Mouse (Mus musculus) cerebellum, adult 9-11 months (tissue): ENCODE measurements around the gene Krtap5-1.
"Not testable (repeated sequence)": the region's sequence is repeated elsewhere in the genome, so short reads cannot be mapped to it uniquely, and the experiment has no call there.

ENCODE experiments used
- DNase-seq: peaks from one replicate; pipeline ENCODE4 v3.0.0; 2022

The Krtap5-1 gene

DNA sequence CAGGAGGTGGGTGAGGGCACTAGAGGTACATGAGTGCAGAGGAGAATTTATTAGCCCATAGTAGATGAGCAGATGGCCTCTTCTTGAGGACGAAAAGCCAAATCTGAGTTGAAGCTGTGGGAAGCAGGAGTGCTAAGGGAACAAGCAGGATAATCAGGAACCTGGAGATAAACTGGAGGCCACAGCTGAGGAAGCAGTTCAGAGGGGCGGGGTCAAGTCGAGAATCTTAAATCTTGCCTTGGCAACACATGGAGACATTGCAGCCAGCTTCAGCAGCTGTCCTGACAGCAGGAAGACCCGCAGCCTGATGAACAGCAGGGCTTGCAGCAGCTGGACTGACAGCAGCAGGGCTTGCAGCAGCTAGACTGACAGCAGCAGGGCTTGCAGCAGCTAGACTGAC lies 810 bp downstream of the Krtap5-1 start:
- not testable (repeated sequence) for DNase-seq

DNA sequence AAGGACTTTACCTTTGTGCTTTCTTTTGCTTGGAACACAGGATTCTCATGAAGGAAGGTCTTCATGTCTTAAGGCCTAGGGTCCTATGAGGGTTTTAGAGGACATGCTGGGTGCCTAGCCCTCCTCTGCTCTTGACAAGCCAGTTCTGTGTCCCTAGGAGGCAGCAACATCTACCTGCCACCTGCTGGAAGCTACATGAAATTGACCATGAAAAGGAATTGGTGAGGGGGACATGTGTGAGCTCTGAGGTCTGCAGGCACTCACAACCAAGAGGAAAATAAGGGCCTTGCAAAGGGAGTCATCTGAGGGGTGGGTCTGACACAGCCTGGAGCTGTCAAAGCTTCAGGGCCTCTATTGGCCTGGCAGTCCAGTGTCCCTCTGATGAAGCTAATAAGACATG lies 1.5 kb downstream of the Krtap5-1 start:
- no peak for DNase-seq

DNA sequence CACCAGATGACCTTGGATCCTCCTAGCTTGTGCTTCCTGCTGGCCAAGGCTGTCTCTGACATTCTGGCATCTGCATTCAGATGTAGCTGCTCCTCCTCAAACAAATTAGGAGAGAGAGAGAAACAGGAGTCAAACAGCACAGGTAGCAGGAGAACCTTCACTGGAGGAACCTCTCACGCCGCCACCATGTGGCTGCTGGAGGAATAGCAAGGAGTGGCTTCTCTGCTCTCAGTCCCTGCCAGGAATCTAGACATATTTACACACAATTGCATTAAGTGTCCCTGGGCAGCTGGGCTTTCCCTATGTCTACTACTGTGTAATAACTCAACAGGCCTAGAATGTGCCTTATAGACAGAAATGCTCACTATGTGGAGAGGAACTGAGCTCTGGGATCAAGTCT lies 3.1 kb downstream of the Krtap5-1 start:
- not testable (repeated sequence) for DNase-seq

DNA sequence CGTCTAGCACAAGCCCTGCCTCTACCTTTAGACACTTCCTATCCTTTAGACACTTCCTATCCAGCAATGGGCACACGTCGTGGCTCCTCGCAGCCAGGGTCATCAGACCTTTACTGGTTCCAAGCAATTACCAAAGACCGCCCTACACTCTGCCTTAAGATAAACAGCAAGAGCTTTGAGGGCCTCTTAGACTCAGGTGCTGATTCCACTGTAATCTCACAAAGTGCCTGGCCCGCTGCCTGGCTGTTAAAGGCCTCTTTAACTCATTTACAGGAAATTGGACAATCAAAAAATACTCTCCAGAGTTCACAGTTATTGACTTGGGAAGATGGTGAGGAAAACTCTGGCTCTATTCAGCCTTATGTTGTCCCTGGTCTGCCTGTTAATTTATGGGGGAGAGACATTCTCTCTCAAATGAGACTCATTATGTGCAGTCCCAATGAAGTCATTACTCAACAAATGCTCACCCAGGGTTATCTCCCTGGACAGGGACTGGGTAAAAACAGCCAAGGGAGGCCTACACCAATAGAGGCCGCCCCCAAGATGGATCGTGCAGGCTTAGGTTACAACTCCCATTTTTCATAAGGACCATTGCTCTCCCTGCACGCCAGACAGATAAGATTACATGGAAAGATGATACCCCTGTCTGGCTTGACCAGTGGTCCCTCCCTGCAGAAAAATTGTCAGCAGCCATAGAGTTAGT lies 10.9 kb downstream of the Krtap5-1 start:
- peak; percentile 8 for DNase-seq

DNA sequence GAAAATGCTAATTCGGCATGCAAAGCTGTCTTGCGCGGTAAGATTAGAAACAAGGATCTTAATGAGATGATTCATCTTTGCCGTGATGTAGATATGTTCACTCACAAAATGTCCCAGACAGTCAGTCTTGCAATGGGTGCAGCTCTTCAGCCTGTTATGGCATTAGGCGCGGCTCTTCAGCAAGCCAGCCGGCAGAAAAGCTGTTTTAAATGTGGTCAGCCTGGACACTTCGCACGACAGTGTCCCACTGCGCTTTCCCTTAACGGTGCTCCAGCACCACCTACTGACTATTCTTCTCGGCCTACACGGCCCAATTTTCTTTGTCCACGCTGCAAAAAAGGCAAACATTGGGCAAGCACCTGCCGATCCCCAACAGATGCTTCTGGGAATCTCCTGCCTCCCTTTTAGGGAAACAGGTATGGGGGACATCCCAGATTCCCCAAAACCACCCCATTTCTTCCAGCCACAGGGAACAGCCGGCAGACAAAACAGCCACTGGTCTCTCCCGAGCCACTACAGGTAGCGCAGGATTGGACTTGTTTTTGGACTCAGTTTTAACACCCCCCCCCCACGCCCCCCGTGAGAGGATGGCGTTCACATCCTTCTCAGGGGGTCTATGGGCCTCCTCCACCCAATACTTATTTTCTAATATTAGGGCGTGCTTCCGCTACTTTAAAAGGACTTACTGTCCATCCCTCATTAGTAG lies 11.6 kb downstream of the Krtap5-1 start:
- peak; percentile 55 for DNase-seq

DNA sequence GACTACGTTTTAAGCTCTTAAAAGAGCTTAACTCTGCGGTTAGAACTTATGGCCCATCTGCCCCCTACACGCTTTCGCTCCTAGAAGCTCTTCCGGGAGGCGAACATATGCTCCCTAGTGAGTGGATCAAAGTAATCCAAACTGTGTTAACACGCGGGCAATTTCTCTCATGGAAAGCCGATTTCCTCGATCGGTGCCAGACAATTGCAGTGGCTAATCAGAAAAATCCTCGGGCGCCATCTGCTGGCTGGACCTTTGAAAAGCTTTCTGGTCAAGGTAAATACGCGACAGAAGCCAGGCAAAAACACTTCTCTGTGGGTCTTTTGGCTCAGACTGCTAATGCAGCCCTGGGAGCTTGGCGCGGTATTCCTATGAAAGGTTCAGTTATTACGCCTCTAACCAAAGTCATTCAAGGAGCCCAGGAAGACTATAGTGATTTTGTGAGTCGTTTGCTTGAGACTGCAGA lies 12.3 kb downstream of the Krtap5-1 start:
- peak; percentile 89 for DNase-seq

DNA sequence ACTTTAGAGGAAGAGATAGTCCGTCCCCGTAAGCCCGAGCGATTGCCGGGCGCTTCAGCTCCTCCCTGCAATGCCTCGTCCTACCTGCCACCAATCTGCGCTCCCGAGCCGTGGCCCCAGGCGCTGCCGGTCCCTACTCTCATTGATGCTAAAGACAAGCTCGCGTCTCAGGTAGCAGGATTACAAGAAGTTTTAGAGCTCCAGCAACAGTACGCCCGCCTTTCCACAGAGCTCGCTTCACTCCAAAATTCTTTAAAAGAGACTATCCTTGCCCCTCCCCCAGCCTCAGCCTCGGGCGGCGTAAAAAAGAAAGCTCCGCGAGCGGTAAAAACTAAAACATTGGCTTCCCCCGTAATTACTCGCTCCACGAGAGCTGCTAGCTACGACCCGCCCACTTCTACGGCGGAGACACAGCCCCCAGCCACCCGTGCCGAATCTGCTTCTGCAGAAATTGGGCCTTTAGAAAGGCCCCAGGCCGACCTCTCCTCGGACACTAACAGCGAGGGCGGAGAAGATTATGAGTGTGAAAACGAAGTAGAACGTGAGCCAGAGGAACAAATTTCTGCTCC lies 12.8 kb downstream of the Krtap5-1 start:
- DNase-seq, result peak; percentile 47

DNA sequence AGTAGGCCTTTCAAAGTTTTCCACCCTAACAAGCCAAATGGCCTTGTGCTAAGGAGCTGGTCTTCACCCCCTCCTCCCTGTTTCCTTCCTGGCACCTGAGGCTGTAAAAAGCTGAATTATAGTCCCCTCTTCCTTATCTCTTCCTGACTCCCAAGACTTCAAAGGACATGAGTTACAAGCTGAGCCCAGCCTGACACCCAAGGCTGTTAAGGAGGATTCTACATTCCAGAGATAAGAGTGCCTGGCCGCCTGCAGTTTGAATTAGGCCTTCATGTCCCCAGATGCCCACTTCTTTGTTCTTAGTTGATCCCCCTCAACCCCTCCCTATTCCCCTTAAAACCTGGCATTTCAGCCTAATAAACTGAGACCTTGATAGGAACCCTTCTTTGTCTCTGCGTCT lies 14.1 kb downstream of the Krtap5-1 start:
- DNase-seq, result not testable (repeated sequence)

DNA sequence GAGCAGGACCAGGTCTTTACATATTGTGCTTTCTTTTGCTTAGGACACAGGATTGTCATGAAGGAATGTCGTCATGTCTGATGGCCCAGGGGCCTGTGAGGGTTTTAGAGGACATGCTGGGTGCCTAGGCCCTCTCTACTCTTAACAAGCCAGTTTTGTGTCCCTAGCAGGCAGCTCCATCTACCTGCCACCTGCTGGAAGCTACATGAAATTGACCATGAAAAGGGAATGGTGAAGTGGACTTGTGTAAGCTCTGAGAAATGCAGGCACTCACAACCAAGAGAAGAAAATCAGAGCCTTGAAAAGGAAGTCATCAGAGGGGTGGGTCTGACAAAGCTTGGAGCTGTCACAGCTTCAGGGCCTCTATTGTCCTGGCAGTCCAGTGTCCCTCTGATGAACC lies 17.6 kb downstream of the Krtap5-1 start:
- DNase-seq, result not testable (repeated sequence)

DNA sequence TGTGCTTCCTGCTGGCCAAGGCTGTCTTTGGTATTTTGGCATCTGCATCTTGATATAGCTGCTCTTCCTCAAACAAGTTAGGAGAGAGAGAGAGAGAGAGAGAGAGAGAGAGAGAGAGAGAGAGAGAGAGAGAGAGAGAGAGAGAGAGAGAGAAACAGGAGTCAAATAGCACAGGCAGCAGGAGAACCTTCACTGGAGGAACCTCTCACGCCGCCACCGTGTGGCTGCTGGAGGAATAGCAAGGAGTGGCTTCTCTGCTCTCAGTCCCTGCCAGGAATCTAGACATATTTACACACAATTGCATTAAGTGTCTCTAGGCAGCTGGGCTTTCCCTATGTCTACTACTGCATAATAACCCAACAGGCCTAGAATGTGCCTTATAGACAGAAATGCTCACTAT lies 18.7 kb downstream of the Krtap5-1 start:
- DNase-seq, result peak; percentile 41

DNA sequence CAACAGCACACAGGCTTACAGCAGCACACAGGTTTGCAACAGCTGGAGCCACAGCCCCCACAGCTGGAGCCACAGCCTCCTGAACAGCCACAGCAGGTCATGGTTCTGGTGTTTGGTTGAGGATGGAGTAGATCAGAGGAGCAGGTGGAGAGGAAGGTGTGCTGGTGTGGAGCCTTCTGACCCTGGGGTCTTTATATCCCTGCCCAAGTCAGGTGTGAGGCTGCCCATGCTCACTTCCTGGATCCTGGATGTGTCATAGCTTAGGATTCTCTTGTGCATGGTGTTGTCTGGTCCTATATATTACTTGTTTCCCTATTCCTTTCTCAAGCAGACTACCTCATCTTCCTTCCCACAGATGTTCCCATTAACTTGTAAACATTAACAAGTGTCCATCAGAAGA lies 22.7 kb downstream of the Krtap5-1 start, which contains the start of gene Gm4559:
TSS of gene Gm4559 (minus strand) at position 101 of the 400 bp plus-strand sequence.
- not testable (repeated sequence) for DNase-seq

DNA sequence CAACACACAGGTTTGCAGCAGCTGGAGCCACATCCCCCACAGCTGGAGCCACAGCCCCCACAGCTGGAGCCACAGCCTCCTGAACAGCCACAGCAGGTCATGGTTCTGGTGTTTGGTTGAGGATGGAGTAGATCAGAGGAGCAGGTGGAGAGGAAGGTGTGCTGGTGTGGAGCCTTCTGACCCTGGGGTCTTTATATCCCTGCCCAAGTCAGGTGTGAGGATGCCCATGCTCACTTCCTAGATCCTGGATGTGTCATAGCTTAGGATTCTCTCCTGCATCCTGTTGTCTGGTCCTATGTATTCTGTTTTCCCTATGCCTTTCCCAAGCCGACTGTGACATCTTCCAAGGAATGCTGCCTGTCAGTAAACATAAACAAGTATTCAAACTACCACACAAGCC lies 38.7 kb downstream of the Krtap5-1 start, which contains the start of gene Gm2431:
TSS of gene Gm2431 (minus strand) at position 101 of the 400 bp plus-strand sequence.
- not testable (repeated sequence) for DNase-seq

DNA sequence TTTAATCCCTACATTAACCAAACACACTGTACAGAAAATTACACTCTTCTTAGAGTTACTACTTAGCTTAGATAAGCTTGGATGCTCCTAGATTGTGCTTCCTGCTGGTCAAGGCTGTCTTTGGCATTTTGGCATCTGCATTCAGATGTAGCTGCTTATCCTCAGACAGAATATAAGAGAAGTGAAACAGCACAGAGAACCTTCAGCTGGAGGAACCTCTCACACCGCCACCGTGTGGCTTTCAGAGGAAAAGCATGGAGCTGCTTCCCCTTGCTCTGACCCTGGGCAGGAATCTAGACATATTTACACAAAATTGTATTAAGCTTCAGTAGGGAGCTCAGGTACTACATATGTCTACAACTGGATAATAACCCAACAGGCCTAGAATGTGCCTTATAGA lies 41.4 kb downstream of the Krtap5-1 start:
- peak; percentile 9 for DNase-seq

DNA sequence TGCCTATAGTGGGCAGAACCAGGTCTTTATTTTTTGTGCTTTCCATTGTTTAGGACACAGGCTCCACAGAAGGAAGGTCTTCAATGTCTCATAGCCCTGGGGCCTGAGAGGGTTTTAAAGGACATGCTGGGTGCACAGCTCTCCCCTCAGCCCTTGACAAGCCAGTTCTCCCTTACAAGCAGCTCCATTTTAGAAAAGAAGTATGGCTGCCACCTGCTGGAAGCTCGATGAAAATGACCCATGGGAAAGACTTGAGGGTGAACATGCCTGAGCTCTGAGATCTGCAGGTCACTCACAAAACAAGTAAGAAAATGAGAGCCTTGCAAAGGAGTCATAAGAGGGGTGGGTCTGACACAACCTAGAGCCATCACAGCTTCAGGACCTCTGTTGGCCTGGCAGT lies 47.1 kb downstream of the Krtap5-1 start:
- no peak for DNase-seq
